Mouse (Mus musculus): ENCODE measurements at regions not wholly inside any gene's neighbourhood (a gene's known extent, or its start where the extent isn't known, plus 50 kb on each side); places are given as distances from the start of the nearest gene placed in this dataset.

- DNase-seq: no peak
These were observed 177.2 kb upstream of the Rora start for GRCm38 (mm10) chr9:68476391-68476790.

- no peak for DNase-seq
These were observed 176.1 kb upstream of the Rora start for GRCm38 (mm10) chr9:68477466-68477865.

DNA sequence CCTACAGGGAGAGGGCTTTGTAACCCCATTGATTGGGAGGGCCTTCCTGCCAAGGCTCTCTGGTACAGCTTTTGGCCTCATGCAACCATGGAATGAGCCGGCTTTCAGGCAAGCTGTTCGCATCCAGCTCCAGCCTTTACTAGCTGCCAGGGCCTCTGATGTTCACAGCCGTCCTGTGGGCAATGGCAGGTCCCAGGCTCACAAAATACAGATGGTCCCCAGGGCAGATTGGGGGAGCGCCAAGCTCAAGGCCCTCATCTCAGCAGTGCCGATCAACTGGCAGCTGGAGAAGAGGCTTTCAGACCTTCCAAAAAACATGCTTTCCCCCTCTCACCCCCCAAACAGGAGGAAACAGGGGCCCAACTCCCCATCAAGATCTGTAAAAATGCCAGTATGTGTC, 166.9 kb upstream of the Rora start:
- DNase-seq: peak; percentile 9

- DNase-seq: no peak
These were observed 162.4 kb upstream of the Rora start for GRCm38 (mm10) chr9:68491151-68491550.

DNA sequence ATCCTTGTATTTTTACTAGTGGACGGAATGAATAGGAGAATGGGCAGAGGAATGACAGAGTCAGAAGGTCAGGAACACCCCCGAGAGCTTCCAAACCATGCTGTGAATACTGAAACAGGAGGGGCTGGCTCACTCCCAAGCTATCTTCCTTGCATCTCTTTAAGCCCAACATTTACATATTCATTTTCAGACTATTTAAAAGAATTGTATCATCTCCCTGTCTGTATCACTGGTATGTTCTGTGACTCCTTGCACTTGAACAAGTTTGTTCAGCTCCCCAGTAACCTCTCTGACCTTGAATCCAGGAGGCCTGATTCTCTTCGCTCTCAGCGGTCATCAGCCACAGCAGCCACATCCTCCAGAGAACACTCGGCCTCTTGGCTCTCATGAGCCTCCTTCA, 132.4 kb upstream of the Rora start:
- no peak for DNase-seq

GRCm38 (mm10) chr9:68561767-68562552, 91.6 kb upstream of the Rora start:
- no peak for DNase-seq

DNA sequence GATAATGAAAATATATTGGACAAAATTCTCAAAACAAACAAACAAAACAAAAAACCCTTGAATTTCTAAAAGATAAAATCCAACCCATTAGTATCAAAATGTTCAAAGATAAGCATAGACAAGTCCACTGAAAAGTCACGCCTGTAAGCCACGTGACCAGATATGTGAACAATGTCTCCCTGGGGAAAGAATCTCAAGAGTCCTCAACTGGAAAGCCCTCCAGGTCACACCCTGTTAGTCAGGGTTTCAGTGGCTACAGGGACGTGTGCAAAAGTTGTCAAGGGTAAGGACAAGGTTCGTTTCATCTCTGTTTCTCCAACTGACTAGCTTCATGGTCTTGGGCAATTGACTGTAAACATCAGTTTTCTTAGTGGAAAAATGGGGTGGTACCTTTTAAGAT, 90.4 kb upstream of the Rora start:
- DNase-seq: no peak

GRCm38 (mm10) chr9:68585751-68586150, 67.8 kb upstream of the Rora start:
- no peak for DNase-seq

- no peak for DNase-seq
These were observed 62.6 kb upstream of the Rora start for GRCm38 (mm10) chr9:68591023-68591422.

DNA sequence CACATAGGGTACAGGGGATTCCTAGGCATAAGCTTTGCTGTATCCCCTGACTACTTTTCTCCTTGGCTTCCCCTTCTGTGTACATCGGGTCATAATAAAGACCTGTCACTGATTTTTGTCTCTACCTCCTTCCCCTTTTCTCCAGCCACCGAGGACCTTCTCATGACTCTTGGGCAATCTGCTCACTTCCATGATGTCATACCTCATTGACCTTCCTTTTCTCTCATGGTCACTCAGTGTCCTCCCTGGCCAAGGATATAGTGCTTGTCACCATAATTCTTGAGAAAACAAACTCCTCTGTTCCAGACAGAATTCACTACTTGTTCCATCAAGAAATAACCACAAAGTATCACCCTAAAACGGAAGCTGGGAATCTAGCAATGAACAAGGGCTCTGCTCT, 60.6 kb upstream of the Rora start:
- DNase-seq: no peak

GRCm38 (mm10) chr9:68594586-68594985, 59.0 kb upstream of the Rora start:
- no peak for DNase-seq
